Mouse (Mus musculus) urinary bladder, postnatal 36 days (tissue): ENCODE results near the gene Ucn.

Experiments used
- DNase-seq, 2 experiments: peaks; one replicate each; pipeline ENCODE4 v3.0.0; 2022; ENCODE audit warnings: low spot score in 2 of 2, mixed read lengths in 1 of 2

The Ucn gene

DNA sequence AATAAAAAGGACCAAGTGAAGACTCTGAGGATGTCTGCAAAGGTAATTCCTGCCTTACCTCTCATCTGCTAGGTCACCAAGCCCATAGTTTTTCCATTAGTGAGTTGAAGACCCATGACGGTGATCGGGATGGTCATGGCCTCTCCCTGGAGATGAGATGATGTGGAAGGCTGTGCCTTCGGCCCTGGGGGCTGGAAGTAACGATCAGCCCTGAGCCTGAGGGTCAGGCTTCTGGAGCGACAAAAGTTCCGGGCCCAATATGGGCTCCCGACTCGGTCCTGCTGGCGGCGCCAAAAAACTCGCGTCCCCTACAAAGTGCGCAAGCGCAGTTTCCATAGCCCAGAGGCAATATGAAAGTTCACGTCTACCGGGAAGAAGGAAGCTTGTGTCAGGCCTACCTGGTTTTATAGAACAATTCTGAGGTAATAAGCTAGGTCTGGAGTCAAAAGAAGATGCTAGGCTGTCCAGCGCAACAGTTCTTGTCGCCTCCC lies 30.6 kb downstream of the Ucn start, which contains the start of gene Slc30a3:
TSS of gene Slc30a3 (minus strand) at position 238 of the 491 bp plus-strand sequence.
- DNase-seq, result no peak

DNA sequence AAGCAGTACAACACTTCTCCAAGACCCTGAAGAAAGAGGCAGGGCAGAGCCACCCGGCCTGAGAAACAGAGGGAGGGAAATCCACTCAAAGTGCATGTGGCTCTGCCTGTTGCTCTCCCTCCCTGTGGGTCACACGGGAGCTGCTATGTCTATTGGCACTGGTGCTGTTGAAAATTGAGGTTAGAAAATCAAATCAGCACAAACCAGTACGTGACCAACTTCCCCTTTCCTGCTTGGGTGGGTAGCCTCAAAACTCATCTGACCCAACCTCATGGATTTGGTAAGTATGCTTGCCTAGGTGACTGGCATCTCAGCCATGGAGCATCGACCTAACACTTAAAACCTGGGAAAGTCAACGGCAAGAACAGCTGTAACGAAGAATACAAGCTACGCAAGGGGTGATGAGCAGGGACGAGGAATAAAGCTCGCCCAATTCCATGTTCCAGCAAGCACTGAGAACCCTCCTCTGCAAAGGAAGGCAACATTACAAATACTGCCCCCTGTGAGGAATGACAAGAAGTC lies 32.8 kb downstream of the Ucn start, which contains the start of gene Dnajc5g:
TSS of gene Dnajc5g (plus strand) at position 472 of the 522 bp plus-strand sequence.
- DNase-seq, result no peak

DNA sequence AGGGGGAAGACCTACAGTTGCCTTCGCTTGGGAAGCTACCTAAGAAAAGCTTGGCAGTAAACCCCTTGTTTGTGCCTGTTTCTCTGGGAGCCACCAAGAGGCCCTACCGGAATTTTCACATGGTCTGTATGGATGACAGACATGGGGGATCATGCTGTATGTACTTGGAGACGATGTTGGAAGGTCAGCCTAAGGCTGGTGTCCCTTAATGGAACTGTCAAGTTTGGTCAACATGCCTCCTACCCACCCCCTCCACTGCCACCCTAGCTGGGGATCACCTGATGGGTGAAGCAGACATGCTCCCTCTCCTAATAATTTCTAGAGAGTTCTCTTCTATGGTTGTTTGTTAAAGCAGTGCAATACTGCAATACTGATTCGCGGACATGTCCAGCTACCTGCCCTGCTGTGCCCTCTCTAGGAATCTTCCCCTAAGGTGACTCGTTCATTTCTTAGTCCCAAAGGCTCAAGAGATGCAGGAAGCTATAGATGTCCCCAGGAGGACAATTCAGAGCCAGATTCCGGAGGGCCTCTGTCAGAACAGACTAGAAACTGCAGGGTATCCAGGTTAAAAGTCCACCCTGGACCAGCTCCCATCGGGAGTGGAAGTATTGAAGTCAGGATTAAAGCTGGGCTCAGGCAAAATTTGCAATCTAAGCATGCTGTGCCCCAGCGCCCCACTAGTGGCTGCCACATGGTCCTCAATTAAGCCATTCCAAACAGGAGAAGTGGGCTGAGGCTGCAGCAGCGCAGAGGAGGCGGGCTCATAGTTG lies 42.7 kb downstream of the Ucn start:
- DNase-seq, result no peak

DNA sequence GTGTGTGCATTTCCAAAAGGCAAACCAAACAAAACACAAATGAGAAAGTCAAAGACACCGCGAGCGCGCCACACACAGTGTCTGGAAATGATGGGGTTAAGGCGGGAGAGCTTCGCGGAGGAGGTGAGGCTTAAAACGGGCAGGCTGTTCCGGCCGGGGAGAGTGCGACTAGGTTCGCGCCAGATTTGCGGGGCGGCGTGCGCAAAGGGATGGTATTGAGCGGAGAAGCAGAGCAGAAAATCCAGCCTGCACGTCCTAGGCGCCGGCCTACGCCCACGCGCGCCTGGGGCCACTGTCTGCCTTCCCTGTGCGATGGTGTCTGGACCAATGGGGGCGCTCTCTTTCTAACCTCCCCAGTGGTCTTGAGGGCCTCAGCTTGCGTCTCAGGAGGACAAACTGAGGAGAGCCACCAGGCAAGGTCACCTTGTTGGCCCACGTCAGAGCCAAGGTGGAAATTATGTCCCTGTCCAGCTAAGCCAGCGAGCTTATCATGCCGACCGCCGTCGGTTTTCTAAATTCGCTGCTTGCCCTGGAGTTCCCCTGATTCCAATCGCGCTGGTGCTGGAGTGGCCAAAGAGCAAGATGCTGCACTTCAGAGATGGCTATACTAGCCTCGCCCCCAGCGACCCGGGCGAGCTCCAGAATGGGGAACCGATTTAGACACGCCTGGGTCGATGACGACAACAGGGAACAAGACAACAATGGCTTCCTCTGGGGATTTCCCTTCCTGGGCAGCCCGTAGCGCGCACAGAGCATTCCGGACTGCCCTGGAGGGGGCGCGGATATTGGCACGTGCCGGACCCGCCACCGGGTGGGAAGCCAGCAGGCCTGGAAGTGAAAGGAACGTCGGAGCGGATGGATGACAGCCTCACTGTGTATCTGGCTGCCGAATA lies 43.6 kb downstream of the Ucn start:
- DNase-seq, result peak in 1 of 2 experiments; percentile 31

DNA sequence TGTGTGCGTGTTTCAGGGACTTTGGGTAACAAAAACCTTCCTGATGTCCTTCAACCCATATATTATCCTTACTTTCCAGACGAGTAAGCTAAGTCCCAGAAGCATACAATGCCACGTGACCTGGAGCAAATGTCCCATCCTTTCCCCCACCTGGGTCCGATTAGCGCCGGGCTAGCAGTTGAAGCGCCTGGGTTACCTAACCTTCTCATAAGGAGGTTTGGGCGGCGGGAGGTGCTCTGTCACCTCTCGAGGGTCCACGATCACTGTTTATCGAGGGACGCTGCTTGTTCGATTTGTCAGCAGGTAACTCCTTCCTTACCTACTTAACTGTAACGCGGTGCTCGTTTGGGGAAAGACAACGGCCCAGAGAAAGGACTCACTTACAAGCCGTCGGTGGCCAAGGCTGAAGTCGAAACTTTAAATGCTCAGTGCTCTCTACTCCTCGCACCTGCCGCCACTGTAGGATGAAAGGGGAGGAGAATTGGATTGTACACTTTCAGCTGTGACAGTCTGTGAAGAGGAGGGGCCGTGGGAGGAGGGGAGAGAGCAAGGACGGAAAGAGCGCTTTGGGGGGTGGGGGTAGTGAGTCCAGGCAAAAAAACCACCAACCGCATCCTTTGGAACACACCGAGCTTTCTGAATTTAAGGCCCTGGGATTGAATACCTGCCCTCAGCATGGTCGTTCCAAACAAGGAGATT lies 44.4 kb downstream of the Ucn start:
- no peak for DNase-seq

DNA sequence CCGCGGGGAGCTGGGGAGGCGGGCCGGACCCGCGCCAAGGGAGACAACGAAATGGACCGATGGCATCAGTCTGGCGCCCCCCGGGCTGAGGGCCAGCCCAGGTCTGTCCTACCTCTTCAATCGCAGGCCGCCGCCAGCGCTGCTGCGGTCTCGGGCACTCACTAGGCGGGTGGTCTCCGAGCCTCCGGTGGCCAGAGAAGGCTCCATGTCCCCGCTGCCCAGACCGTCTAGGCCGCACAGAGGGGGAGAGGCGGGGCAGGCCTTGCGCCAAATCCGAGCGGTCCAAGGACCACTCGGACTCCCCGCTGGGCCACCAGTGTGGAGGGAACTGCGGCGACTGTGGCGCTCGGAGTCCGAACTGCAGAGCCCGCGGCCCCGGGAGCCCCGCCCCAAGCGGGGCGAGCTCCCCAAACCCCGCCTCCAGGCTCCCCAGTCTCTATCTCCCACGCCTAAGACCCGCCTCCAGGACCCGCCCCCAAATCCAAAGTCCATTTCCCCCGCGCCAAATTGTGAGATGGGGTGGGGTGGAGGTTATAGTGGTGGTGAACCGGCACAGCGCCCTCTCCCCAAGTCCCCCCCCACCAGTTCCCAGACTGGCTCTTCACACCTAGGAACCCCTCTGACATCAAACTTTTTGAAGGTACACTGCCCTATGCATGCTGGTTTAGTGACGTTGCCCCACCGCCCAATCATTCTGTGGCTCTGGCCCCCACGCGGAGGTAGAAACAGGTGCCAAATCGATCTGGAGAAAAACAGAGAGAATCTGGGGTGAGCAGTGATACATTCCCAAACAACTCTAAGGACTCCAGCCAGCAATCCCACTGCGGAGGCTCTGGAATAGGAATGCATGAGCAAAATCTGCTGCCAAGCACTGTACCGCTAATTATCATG lies 45.2 kb downstream of the Ucn start:
- DNase-seq, result no peak

DNA sequence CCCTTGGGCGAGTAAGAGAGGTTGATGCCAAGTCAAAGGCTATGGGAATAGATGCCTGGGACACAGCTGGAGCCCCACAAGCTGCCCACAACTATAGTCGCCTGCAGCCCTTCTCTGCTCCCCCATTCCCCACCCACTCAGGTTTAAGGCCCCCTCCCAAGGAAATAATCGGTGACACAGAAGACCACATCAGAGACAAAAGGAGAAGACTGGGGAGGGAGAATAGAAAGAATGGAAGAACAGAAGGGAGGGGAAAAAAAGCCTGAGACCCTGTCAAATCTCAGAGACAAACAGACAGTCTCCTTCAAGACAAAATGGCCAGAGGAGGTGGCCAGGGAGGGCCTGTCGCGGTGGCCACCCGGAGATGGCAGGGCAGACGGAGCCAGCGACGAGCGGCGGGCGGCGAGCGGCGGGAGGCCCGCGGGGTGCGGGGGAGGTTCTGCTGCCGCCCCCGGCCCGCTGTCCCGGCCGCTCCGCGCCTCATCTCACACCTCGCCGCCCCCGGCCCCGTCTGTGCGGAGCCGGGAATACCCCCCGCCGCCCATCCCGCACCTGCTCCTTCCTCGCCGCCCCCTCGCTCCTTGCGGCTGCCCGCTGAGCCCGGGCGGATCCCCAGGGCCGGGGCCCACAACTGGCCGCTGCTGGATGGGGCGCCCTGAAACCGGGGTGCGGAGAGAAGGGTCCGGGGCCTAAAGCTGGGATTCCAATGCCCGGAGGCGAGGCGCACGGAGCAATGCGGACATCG lies 46.2 kb downstream of the Ucn start:
- no peak for DNase-seq
